Mouse (Mus musculus) adrenal gland (tissue): ENCODE measurements around the gene Lrguk.

Experiments used
- intact Hi-C: fragments of 180-260 bp; cut with DNase I; formaldehyde crosslinking; loops from one replicate; pipeline ENCODE4 v1.15.1; 2025

The Lrguk gene

DNA sequence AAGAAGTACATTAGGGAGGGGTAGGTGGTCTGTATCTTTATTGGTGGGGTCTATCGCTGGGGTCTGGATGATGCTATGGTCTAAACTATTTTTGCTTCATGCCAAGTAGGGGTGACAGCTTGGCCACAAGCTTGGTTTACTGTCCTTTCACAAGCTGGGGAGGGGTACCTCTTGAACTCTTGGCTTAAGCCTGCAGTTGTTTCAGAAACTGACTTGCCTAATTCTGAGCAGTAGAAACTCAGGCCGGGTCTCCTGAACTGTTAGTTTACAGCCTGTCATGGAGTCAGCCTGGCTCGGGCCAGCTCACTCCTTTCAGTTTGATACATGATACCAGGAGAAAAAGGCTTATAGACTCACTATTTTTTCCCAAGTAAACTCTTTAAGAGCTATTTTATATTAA lies 109.1 kb downstream of the Lrguk start:
- intact Hi-C loops, result no loop called here

GRCm38 (mm10) chr6:34142931-34143330 lies 113.7 kb downstream of the Lrguk start:
- intact Hi-C loops, result no loop called here

- intact Hi-C loops, result no loop called here
These were observed 116.8 kb downstream of the Lrguk start for GRCm38 (mm10) chr6:34146042-34146441.

GRCm38 (mm10) chr6:34148021-34148420 lies 118.8 kb downstream of the Lrguk start:
- intact Hi-C loops, result no loop called here

DNA sequence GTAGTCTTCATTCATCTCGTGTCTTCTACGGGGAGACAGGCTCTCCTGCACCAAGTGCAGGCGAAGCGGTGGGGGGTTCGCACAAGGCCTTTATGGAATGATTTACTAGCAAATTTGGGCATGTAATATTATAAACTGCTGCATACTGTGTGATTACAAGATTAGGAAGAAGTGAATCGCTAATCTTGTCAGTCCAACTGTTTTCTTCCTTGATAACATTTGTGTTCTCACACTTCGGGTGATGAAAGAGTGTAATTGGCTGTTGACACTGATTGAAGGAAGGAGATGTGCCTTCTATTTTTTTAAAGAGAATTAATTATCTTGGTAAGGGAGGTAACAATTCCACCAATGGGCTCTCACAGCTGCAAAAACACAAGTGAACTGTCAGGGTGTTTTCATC lies 119.4 kb downstream of the Lrguk start:
- intact Hi-C loops, result no loop called here

DNA sequence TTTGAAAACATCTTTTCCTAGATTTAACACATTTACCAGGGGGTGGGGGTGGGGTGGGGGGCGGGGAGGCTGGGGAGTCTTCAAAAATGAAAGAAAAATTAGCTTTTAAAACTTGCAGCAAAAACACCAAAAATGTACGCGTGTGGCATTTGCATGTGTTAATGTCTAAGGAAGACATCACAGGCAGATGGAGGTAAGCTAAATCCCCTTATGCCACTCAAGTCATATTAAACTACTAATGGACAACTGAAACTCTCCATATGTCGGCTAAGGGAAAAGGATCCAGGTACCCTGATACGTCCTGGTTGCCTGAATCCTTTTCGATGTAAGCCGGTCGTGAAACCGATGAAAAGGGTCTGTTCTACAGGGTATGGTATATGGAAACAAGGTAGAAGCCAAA lies 119.8 kb downstream of the Lrguk start:
- intact Hi-C loops, result no loop called here

DNA sequence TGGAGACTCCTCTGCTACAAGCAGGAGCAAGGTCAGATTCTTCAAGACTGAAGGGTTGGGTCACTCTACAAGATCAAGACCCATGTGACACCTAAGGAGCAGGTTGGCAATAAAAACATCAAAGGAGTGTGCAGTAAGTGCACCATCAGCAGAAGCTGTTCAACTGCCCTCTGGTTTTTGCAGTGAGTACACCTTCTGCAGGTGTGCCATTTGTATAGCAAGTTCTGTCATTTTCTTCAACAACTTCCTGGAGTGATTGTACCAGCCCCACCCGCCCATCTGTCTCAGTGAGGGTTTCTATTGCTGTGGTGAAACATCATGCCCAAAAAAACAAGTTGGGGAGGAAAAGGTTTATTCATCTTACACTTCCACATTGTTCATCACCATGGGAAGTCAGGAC lies 120.6 kb downstream of the Lrguk start:
- intact Hi-C loops, result no loop called here

GRCm38 (mm10) chr6:34153069-34154052 lies 124.1 kb downstream of the Lrguk start:
- intact Hi-C loops, result no loop called here

DNA sequence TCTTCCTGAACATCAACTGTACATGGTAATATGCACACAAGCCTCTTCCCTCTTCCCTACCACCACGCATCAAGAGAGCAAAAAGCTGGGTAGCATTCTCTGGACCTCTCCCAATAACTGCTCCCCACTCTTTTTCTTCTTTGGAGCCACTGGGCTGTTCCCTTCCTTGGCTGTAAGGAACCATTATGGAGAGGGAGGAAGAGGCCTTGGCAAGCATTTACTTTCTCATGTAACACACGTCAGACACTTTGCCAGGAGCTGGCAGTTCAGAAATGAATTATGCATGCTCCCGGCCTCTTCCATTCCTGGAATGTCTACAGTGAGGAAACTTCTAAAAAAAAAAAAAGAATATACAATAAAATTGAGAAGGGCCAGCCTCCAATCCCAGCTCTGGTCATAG lies 125.0 kb downstream of the Lrguk start:
- intact Hi-C loops, result no loop called here

- intact Hi-C loops, result no loop called here
These were observed 126.0 kb downstream of the Lrguk start for GRCm38 (mm10) chr6:34155137-34155804.

DNA sequence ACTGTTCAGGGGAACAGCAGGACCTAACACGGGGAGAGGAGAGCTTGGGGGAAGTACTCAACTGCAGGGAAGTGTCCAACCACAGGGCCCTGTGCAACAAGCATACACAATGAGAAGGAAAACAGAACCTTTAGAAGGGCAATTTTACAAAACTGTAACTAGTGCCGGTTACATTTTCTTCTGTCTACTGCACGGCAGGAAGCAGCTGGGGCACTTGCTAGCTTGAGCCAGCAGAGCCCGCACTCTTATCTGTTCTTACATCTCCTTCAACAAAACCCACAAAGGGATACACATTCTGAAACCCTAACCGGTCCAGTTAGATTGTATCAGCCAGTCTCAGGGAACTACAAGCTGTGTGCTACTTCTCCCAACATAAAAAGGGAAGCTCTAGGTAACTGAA lies 126.8 kb downstream of the Lrguk start:
- intact Hi-C loops, result no loop called here

DNA sequence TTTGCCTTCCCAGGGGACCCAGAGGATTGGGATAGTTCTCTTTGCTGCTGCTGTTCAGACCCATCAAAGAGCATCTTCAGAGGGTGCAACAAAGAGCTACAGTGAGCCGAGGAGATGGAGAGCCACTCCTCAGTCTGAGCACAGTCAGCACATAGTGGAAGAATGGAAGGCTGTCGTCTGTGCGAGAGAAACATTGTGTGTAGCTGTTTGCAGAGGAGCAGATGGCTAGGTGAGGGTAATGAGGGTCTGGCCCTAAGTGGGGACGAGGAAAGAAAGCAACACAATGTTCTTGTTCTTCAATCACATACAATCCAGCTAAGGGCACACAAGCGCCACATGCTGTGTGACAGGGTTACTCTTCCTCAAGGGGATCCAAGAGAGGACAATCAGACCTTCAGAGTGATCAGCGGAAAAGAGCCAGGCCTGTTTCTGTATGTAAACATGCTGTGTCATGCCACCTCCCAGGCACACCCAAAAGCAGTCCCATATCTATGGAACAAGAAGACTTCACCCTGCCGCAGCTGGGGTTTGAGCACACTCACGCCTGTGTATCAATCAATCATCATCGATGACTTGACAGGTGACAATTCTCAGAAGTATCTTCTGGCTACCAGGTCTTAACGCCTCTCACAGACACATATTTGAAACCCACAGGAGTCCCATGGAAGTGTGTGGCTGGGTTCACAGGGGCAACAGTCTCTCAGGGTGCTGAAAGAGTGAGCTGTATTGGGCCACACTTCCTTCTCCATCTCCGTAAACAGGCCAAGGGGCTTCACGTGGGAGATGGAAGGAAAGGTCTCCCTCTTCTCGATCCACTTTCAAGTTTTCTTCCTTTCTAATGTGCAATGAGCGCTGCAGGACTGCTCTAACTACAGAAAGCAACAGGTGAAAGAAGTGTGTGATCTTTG lies 127.8 kb downstream of the Lrguk start:
- intact Hi-C loops, result no loop called here

DNA sequence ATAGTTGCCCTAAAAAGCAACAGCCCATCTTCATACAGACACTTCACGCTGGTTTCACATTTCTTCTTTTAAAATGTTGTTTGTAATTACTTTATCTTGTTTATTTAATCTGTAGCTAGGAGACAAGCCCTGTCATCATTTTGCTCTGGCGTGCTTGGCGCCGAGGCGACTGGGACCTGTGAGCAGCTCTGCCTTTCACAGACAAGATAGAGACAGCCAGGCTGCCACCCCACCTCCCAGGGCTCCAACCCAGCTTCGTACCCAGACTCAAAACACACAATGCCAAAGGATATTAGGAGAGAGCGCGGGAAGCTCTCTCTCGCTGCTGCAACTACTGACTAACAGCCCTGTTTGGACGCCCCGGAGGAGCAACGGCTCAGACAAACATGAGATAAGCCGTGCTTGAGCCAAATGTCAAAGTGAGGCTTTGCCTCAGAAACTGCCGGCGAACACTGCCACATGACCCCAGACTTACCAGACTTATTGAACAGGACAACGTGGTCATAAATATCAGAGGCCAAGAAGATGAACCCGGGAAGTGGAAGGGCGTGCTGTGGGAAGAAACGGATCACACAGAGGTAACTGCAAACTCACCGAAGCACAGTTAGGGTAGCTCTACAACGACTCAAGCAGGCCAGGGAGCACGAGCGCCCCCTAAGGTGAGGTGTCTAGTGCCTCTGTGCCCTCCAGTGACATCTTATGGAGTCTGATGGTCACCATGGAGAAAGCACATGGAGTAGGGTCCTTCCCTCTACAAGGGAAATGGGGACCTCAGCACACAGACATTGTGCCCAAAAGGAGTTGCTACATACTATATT lies 131.0 kb downstream of the Lrguk start:
- intact Hi-C loops, result no loop called here

DNA sequence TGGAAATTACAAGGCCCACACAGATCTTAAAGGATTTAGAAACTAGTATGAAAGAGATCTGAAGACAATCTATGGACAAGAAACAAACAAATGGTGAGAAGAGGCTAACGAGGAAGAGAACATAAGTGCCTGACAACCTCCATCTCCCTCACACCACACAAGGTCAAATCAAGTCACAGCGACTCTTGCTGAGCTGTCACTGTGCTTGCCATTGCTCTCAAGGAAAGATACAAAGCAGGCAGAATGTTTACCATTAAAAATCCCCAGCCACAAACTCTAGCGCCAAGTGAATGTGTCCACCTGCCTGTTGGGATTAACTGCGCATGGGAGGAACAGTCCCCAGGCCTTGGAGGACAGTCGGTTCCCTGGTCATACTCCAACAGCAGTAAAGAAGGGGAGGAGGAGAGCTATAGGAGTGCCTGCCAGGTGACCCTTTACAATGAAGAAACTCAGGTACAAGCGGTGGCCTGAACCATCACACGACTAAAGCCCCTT lies 131.6 kb downstream of the Lrguk start:
- intact Hi-C loops, result no loop called here

DNA sequence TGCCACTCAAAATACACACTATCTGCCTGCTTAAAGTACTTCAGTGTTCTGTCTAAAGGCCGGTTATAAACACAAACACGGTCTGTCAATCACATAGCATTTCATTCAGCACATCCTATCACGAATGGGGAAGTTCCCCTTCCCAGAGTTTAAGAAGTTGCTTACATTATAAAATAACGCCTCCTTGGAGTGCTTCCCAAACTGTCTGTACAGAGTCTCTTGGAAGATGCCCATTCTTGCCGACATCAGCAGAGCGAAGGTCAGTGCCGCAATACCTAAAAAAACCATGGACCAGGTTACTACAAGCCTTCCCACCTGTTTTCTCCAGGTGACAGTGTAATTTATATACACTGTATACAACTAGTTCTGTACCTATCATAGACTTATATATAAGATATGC lies 132.3 kb downstream of the Lrguk start:
- intact Hi-C loops, result no loop called here

GRCm38 (mm10) chr6:34162607-34163006 lies 133.4 kb downstream of the Lrguk start:
- intact Hi-C loops, result no loop called here

DNA sequence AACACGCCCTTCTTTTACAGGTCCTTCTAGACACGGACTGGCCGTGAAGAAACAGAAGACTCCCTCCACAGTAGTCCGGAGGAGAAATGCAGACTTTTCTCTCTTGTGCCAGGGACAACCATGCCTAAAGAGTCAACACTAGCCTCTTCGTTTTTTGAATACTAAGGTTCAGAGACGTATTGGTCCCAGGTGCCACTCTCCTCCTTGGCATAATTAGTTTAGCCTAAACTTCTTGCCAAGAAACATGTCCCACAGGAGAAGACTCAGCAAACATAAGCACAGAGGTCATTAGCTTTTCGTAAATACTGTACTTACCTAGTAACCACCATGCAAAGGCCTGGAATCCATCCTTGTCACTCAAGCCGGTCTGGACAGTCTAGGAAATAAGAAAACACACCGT lies 133.8 kb downstream of the Lrguk start:
- intact Hi-C loops, result no loop called here

DNA sequence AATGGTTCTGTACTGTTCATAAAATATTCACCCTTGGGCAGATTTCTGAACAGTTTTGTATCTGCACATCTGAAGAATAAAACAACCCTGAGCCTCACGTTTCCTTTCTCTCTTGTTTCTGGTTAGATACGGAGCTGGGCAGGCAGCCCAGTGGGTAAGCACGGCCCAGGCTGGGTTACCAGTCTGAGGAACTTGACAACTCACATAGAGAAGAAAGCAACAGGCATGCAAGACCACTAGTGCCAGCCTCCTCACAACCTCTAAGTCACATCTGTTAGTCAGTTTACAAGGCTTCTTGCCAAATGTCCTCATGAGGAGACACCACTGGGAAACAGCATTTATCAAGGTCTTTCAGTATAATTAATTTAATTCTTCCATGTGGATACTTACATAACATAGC lies 139.6 kb downstream of the Lrguk start:
- intact Hi-C loops, result no loop called here

DNA sequence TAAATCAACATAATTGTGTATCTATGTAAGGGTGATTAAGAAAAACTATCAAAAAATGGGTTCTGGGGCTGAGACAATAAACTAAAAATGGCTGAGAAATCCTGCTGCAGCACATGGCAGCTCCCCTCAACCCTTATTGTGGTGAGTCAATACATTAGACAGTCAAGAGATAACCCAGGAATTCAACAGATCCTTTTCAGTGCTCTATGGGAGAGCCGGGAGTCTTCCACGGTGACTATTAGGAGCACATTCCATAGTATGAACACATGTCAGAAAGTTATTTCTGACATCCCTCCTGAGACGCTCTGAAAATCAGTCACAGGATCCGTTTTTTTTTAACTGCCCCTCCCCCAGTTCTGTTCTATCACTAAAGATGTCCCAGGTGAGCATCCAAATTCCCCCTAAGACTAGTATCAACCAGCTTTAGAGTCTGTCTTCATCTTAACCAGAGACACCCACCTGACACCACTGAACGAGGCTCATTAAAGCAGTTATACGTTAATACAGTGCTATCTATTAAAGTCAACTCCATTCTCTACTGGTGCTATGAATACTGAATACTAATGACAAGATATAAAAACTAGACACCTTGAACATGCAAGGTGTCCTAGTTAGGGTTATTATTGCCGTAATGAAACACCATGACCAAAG lies 141.7 kb downstream of the Lrguk start:
- intact Hi-C loops, result no loop called here
